Mouse (Mus musculus): Measurements from ENCODE around the gene Sh3bp4. TPM values are rescaled to one million over a fixed set of nuclear protein-coding genes. Genes with fewer than 3 reads are reported as not detected.
A peak's percentile ranks its signal among the peaks of the same experiment; 100 is the strongest.

The Sh3bp4 gene
- polyA plus RNA-seq, 1 experiment from 2014 or later, result 25.8 TPM

DNA sequence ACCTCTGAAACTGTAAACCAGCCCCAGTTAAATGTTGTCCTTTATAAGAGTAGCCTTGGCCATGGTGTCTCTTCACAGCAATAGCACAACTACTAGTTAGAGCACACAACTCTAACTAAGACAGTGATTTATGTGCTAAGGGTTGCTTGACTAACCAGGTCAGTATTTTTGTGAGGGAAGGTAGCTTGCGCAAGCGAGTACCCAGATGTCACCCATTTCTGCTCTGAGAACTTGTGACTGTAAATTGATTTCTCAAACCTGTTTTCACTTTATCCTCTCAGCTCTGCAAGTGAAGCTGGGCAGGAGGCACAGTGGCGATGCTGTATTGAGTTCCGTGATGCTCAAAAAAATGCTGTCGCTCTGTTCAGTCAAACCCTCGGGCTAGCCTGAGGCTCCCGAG is 117.2 kb downstream of the Sh3bp4 start:
- 86% methylated on average over 7 of the region's 7 CpGs for WGBS
- no peak for ATAC-seq (ENCODE audit: insufficient number of reproducible peaks, low FRiP score)

DNA sequence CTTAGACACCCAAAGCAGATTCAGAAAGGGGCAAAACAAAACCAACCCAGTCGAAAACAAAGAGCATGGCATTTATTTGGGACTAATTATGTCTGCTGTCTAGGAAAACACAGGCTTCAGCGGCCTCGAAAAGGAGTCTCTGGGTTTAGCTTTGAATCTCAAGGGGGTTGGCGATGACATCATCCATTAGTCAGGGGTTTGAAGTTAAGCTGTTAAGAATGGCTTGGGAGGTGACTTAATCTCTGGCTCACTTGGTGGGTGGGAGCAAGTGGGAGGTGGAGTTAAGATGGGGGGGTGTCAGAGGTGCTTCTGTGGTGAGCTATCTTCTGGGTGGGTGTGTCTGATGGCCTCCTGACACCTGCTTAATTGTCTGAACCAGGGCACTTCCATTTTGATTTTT is 117.9 kb downstream of the Sh3bp4 start:
- H3K27me3 ChIP-seq (replicated peaks), result no peaks in the 10 kb centered on the region
- no peak overlapping the region for H3K4me3 ChIP-seq
- no peak for ATAC-seq (ENCODE audit: insufficient number of reproducible peaks, low FRiP score)
- H3K4me1 ChIP-seq (replicated peaks), result peaks cover 47% of the 10 kb centered on the region
- H3K4me2 ChIP-seq, result no peak overlapping the region
- no peaks in the 10 kb centered on the region for H3K9me3 ChIP-seq (replicated peaks)
- H3K36me3 ChIP-seq, result no peaks in the 10 kb centered on the region
- no peak overlapping the region for H3K9ac ChIP-seq
- no peak overlapping the region for H3K27ac ChIP-seq (ENCODE audit: poor library complexity, severe bottlenecking)
- 39% methylated on average over 4 of the region's 4 CpGs for WGBS

More for the DNA sequence above, 117.2 kb downstream of the Sh3bp4 start:
- H3K9ac ChIP-seq, result no peak overlapping the region
- peaks cover 49% of the 10 kb centered on the region for H3K4me1 ChIP-seq (replicated peaks)
- no peaks in the 10 kb centered on the region for H3K9me3 ChIP-seq (replicated peaks)
- no peak overlapping the region for H3K4me3 ChIP-seq
- no peak overlapping the region for H3K27ac ChIP-seq (ENCODE audit: poor library complexity, severe bottlenecking)
- no peak overlapping the region for H3K4me2 ChIP-seq
- H3K36me3 ChIP-seq, result no peaks in the 10 kb centered on the region
- no peaks in the 10 kb centered on the region for H3K27me3 ChIP-seq (replicated peaks)

DNA sequence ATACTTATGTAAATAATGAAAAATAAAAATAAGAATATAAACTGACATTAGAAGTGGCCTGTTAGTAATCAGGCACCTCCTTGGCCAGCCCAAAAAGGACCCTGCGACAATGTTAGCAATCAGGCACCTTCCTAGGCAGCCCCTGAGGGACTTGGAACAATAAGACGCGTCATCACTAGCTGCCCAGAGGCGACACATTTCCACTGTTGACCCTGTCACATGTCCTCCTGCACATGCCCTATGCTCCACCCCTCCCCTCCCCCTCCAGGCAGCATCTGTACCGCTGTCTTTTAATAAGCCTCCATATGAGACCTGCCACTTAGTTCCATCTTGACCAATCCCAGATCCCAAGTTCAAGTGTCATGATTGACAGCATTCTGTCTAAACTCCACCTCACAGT is 119.0 kb downstream of the Sh3bp4 start:
- Histone ChIP-seq H3K4me2 (no peak overlapping the region), H3K9ac (no peak overlapping the region), H3K4me3 (no peak overlapping the region), H3K27ac (ENCODE audit: poor library complexity, severe bottlenecking) (no peak overlapping the region), H3K27me3 (replicated peaks) (no peaks in the 10 kb centered on the region), H3K4me1 (replicated peaks) (peaks cover 36% of the 10 kb centered on the region), H3K36me3 (no peaks in the 10 kb centered on the region), H3K9me3 (replicated peaks) (no peaks in the 10 kb centered on the region)
- 48% methylated on average over 5 of the region's 5 CpGs for WGBS
- ATAC-seq (ENCODE audit: insufficient number of reproducible peaks, low FRiP score), result peak; percentile 19; the same call in 1 of the 2 replicates

DNA sequence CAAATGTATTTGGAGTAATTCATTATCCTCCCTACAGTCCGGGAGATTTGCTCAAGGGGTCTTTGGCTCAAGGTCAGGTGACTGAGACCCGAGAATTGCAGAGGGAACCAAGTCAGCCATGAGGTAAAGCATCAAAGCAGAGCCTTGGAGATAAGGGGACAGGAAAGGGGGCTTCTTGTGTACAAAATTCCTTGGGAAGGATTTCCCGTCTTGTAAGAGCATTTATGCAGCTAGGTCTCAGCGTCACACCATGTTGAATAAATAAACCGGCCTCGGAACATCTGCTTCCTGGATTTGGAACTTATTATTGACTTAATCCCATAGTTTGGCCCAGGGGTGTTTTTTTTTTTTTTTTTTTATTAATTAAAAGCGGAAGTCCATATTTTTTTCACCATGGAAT is 120.4 kb downstream of the Sh3bp4 start:
- no peaks in the 10 kb centered on the region for H3K27me3 ChIP-seq (replicated peaks)
- H3K9ac ChIP-seq, result no peak overlapping the region
- no peak overlapping the region for H3K4me3 ChIP-seq
- peak overlapping the region; percentile 60 for H3K27ac ChIP-seq (ENCODE audit: poor library complexity, severe bottlenecking)
- no peak for ATAC-seq (ENCODE audit: insufficient number of reproducible peaks, low FRiP score)
- H3K4me1 ChIP-seq (replicated peaks), result peaks cover 41% of the 10 kb centered on the region
- H3K4me2 ChIP-seq, result no peak overlapping the region
- no peaks in the 10 kb centered on the region for H3K36me3 ChIP-seq
- WGBS, result 38% methylated on average over 7 of the region's 7 CpGs
- no peaks in the 10 kb centered on the region for H3K9me3 ChIP-seq (replicated peaks)

DNA sequence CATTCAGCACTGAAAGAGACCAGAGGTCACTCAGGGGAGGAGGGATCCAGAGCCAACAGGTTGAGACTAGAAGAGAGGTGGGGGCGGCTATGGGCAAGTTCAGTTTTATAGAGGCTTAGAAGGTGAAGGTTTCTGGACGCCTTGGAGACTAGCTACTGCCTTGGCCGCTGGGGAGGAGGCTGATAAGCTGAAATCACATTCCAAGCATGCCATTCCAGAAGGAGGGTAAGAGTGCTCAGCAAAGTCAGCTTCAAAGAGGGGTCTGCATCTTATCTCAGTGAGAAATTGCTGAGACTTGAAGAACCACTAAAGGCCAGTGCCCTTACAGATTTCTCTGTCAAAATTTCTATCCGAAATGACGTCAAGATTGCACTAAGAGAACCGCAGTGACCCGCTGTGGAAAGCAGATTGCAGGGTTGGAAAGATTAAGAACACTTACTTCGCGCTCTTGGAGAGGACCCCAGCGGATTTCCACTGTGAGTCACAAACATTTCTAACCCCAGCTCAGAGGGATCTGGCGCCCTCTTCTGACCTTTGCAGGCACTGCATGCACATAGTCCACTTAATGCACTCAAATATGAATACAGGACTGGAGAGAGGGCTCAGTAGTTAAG is 121.0 kb downstream of the Sh3bp4 start:
- Histone ChIP-seq H3K27me3 (replicated peaks) (no peaks in the 10 kb centered on the region), H3K9me3 (replicated peaks) (no peaks in the 10 kb centered on the region), H3K4me2 (peak overlapping the region; percentile 28), H3K9ac (no peak overlapping the region), H3K36me3 (no peaks in the 10 kb centered on the region), H3K4me1 (replicated peaks) (peaks cover 41% of the 10 kb centered on the region), H3K4me3 (no peak overlapping the region), H3K27ac (ENCODE audit: poor library complexity, severe bottlenecking) (peak overlapping the region; percentile 43; the same call in 1 of the 2 replicates)
- peak; percentile 41; the same call in 1 of the 2 replicates for ATAC-seq (ENCODE audit: insufficient number of reproducible peaks, low FRiP score)
- WGBS, result 9% methylated on average over 11 of the region's 11 CpGs

DNA sequence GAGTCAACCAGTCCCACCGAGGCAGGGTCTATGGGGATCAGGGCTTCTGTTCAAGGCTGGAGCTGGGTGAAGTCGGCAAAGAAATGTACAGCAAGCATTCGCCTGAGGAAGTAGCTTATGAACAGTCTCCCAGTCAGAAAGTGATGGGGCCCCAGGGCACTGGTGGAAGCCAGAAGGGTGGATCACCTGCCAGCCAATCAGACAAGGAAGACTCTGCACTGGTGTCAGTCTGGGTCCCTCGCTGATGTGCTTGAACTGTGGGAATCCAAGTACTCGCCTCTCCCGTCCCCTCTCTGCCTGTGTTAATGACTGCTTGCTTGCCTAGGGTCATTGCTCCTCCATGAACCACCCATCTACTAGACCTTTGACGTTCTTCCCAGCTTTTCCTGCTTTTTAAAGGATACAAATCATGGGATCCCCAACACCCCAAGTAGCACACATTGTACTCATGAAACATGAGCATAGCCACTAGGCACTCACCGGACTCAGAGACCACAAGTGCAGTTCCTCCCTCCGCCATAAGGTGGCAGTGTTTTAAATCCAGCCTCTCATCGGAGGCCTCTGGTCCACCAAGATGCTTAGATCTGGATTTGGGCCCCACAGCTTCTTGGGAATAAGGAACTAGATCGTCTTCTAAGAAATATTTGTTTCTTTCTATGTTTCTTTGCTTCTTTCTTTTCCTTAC is 122.5 kb downstream of the Sh3bp4 start:
- no peak overlapping the region for H3K4me2 ChIP-seq
- H3K27ac ChIP-seq (ENCODE audit: poor library complexity, severe bottlenecking), result peak overlapping the region; percentile 10; the same call in 1 of the 2 replicates
- 39% methylated on average over 11 of the region's 11 CpGs for WGBS
- no peaks in the 10 kb centered on the region for H3K9me3 ChIP-seq (replicated peaks)
- peaks cover 41% of the 10 kb centered on the region for H3K4me1 ChIP-seq (replicated peaks)
- no peak overlapping the region for H3K4me3 ChIP-seq
- no peak overlapping the region for H3K9ac ChIP-seq
- ATAC-seq (ENCODE audit: insufficient number of reproducible peaks, low FRiP score), result no peak
- no peaks in the 10 kb centered on the region for H3K36me3 ChIP-seq
- H3K27me3 ChIP-seq (replicated peaks), result no peaks in the 10 kb centered on the region

DNA sequence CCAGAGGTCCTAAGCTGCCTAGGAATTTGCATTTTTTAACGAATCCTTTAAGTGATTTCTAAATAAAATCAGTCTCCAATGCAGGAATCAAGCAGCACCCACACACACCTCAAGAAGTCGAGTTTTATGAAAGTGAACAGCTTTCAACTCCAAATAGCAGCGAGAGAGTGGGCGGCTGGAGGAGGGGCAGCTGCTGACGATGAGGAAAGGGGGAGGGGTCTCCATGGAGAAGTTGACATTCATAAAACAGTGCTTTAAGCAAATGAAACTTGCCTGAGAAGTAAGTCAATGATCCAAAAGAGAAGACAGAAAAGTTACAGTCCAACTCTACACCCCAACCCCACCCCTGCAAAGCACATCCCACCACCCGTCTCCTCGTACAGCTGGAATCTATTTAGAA is 123.4 kb downstream of the Sh3bp4 start:
- Histone ChIP-seq H3K9me3 (replicated peaks) (peaks cover under 1% of the 10 kb centered on the region; the same call in 1 of the 2 replicates), H3K9ac (no peak overlapping the region), H3K27ac (ENCODE audit: poor library complexity, severe bottlenecking) (no peak overlapping the region), H3K4me2 (no peak overlapping the region), H3K4me1 (replicated peaks) (peaks cover 35% of the 10 kb centered on the region), H3K27me3 (replicated peaks) (no peaks in the 10 kb centered on the region), H3K36me3 (no peaks in the 10 kb centered on the region), H3K4me3 (no peak overlapping the region)
- 75% methylated on average over 7 of the region's 7 CpGs for WGBS
- no peak for ATAC-seq (ENCODE audit: insufficient number of reproducible peaks, low FRiP score)

DNA sequence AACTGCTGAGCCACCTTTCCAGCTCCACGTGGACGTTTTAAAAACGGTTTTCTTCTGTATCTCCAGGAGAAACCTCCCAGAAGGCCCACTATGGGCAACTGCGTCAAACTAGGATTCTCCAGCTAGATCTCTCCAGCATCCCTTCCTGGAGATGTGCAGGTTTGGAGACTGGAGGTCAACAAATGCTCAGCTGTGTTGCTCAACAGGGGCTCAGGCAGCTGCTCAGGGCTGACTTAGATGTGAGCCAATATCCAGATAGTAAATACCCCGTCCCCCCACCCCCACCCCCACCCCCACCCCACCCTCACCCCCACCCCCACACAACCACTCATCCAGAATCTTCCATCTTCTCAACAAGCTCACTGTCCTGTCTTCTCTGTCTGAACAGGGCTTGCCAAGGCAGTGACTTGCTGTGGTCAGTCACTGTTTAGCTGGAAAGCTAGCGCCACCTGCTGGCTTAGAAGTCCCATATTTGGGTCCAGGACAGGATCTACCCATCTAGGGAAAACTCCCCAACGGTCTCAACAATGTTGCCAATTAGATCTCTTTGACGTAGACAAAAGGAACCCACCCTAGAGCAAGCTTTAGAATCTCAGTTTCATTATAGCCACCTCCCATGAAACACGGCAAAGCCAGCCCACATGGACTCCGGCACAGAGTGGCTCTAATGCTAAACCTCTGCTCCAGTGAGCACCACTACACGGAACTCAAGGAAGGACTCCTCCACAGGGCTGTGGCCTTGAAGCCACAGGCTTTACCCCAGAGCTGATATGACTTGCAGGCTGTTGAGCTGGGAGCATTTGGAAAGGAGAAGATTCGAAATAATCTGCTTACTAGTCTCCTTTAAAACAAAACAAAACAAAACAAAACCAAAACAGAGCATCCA is 125.9 kb downstream of the Sh3bp4 start:
- Histone ChIP-seq H3K4me3 (no peak overlapping the region), H3K4me1 (replicated peaks) (peaks cover 21% of the 10 kb centered on the region), H3K4me2 (no peak overlapping the region), H3K9ac (no peak overlapping the region), H3K27me3 (replicated peaks) (no peaks in the 10 kb centered on the region), H3K27ac (ENCODE audit: poor library complexity, severe bottlenecking) (no peak overlapping the region), H3K36me3 (no peaks in the 10 kb centered on the region), H3K9me3 (replicated peaks) (peaks cover 3% of the 10 kb centered on the region; the same call in 1 of the 2 replicates)
- peak; percentile 74; the same call in 1 of the 2 replicates for ATAC-seq (ENCODE audit: insufficient number of reproducible peaks, low FRiP score)
- 48% methylated on average over 12 of the region's 12 CpGs for WGBS
